Mouse (Mus musculus) v-Abl transformed pro-B cells (cell line): ENCODE data around the gene Fam178b.

Experiments
- in situ Hi-C, 2 experiments: fragments of 400-800 bp; cut with MboI; formaldehyde crosslinking; loops; one replicate each; pipeline ENCODE4 v1.15.1; 2025; ENCODE audit not compliant: unreplicated experiment in 2 of 2

The Fam178b gene

GRCm38 (mm10) chr1:36682620-36683355, at the start of gene Fam178b:
TSS of gene Fam178b (minus strand) at chr1:36683183.
- in situ Hi-C loops, result loop anchor here (10.0 to 25.0 kb wide), 2 partner anchors 138 to 320 kb away; partner anchors contain the start of genes Ankrd39 (in 2 of the 2), Fer1l5 (in 1 of the 2) and Kansl3 (in 1 of the 2)

- in situ Hi-C loops, result loop anchor here (5.0 to 25.0 kb wide), 2 partner anchors 37 to 1138 kb away; partner anchors contain the start of genes Lipt1 (in 1 of the 2) and Tsga10 (in 1 of the 2)
Observed at GRCm38 (mm10) chr1:36724057-36724431, 41.1 kb upstream of the Fam178b start.

DNA sequence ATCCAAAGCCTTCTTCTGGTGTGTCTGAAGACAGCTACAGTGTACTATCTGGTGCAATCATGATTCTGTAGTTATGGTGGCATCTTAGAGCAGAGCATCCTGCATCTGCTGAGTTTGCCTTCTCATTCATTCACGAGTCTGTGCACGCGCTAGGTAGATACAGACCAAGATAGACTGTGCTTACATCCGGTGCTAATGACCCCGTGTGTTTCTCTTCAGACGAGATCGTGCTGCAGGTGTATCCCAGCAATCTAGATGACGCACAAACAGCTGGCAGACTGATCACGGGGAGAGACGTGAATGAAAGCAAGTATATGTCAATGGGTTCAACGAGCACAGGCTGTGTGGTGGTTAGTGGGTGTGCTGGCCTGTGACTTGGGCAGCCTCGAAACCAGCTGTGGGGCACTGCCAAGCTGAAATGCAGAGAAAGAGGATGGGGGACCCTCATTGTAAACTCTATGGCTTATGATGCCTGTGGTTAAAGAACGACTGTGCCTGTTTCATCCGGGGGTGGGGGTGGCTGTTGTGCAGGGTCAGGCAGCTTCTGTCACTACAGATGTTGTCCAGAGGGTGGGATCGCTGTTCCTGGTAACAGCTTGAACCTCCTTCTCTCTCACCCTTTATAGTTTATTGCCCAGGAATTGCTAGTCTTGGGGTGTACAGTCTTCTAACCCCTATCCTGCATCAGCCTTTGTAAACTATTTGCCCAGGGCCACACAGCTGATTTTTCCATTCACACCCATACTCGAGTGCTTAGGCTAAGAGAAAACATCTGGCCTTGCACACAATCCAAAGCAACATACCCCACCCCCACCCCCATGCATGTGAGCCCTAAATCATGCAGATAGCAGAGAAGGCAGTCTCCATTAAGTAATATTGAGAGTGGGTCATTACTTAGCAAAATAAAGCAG, 40.4 kb upstream of the Fam178b start:
- in situ Hi-C loops, result loop anchor here (5.0 to 25.0 kb wide), 2 partner anchors 36 to 1139 kb away; partner anchors contain the start of genes Lipt1 (in 1 of the 2) and Tsga10 (in 1 of the 2)

GRCm38 (mm10) chr1:36718786-36719185, 35.8 kb upstream of the Fam178b start:
- in situ Hi-C loops, result loop anchor here in 1 of 2 experiments (25.0 kb wide), 1 partner anchor 1144 kb away; the partner anchor contains the start of genes Lipt1 and Tsga10

DNA sequence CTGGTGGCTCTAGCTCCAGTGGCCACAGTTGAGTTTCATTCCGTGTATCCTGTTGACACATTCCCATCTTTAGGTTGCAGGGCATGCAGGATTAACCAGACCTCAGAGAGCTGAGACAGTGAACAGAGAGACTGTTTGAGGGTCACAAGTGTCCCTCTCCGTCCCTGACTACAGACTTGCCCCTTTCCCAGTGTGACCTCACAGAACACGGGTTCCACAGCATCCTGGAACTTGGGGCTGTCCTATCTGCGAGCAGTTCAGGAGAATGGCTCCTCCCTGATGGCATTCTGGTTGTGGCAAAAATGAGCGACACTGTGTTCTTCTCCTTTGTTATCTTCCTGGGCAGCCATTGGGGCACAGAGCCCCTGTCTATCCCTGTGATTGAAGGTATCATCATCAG, 31.3 kb upstream of the Fam178b start, which contains the start of gene Actr1b:
TSS of gene Actr1b (minus strand) at position 112 of the 400 bp plus-strand sequence.
- in situ Hi-C loops, result loop anchor here in 1 of 2 experiments (25.0 kb wide), 1 partner anchor 1148 kb away; the partner anchor contains the start of genes Lipt1 and Tsga10

DNA sequence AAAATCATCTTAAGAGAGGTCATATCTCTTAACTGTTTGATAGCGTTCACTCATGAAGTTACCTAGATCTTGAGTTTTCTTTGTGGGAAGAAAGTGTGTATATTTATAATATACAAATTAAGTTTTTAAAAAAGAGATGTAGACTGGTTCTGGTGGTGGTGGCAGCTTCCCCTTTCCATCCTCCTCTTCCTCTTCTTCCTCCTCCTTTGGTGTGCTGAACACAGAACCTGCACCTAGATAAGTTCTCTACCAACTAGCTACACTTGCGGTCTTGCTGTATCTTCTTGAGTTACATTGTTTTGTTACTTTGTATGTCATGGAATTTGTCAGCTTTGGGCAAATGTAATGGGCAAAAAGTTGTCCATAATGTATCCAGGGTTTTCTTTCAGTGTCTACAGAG, 28.1 kb upstream of the Fam178b start:
- in situ Hi-C loops, result loop anchor here in 1 of 2 experiments (25.0 kb wide), 1 partner anchor 1151 kb away; the partner anchor contains the start of genes Lipt1 and Tsga10

DNA sequence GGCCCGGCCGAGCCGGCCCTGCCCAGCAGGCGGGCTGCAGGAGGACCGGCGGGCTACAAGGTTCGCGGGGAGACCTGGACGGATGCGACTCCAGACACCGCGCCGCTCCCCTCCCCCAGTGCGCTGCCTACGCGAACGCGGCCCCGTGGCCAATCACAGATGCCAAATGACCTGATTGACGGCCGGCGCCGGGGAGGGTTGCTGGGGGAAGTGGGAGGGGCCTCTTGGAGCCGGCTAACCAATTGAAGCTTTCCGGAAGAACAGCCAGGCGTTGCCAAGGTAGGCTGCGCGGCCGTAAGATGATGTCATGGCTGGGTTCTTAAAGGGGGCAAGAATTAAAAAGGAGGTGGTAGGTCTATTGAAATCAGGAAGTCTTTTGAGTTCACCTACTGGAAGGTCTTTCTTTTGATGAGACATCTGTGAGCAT, 26.9 kb upstream of the Fam178b start, which contains the start of gene 4933424G06Rik:
TSS of gene 4933424G06Rik (plus strand) at position 296 of the 427 bp plus-strand sequence.
- in situ Hi-C loops, result loop anchor here in 1 of 2 experiments (25.0 kb wide), 1 partner anchor 1152 kb away; the partner anchor contains the start of genes Lipt1 and Tsga10

- in situ Hi-C loops, result loop anchor here in 1 of 2 experiments (25.0 kb wide), 1 partner anchor 1153 kb away; the partner anchor contains the start of genes Lipt1 and Tsga10
Observed at GRCm38 (mm10) chr1:36709055-36709853, 26.3 kb upstream of the Fam178b start.

DNA sequence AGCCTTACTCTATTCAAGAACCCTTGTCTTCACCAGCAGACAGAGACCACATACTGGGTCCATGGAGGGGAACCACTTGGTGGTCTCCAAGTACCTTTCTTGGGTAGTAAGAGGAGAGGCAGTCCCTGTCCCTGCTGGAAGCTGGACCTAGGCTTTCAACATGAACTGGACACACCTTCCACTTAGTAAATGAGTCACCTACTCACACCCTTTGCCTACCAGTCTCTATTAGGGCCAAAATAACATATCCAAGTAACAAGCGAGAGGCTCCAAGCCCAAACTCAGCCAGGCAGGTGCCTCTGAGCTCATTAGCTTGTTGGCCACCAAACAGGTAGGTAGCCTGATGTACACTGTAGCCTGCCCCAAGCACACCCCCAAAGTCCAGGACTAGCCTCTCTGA, 25.6 kb upstream of the Fam178b start:
- in situ Hi-C loops, result loop anchor here in 1 of 2 experiments (25.0 kb wide), 1 partner anchor 1154 kb away; the partner anchor contains the start of genes Lipt1 and Tsga10

DNA sequence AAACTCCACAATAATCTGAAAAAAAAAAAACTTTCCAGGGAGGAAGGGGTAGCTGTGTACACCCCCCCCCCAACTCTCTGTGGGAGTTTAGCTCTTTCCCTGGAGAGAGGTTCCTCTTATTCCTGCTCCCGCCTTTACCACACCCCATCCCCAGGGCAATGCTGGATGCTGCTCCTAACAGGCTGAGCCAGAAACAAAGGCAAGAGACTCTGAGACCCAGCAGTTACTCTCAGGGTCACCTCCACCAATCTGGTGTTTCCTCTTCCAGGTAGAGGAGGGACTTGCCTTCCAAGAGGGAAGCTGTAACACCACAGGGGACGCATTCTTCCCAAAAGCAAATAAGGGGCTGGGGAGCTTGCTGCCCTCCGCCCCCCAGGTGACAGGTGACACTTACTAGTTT, 24.8 kb upstream of the Fam178b start:
- in situ Hi-C loops, result loop anchor here in 1 of 2 experiments (25.0 kb wide), 1 partner anchor 1155 kb away; the partner anchor contains the start of genes Lipt1 and Tsga10

- in situ Hi-C loops, result loop anchor here in 1 of 2 experiments (25.0 kb wide), 1 partner anchor 1155 kb away; the partner anchor contains the start of genes Lipt1 and Tsga10
Observed at GRCm38 (mm10) chr1:36707166-36707565, 24.2 kb upstream of the Fam178b start.

DNA sequence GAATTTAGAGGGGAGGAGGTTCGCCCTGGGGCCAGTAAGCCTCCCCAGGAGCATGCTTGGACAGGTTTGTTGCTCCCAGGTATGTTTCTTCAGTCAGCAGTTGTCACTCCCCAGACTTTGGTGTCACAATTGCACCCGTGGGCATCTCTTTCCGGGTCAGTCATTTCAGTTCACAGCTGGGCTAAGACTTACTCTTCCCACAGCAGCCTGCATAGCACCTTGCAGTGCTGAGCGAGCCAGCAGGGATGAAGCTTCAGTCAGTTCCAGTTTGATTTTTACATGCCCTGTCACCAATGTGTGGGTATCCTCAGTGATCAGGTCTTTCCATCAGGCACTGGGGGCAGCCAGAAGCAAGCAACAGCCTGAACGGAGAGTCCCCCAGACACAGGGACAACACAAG, 14.0 kb upstream of the Fam178b start:
- in situ Hi-C loops, result loop anchor here in 1 of 2 experiments (25.0 kb wide), 1 partner anchor 335 kb away; the partner anchor contains the start of genes Fer1l5 and Kansl3

DNA sequence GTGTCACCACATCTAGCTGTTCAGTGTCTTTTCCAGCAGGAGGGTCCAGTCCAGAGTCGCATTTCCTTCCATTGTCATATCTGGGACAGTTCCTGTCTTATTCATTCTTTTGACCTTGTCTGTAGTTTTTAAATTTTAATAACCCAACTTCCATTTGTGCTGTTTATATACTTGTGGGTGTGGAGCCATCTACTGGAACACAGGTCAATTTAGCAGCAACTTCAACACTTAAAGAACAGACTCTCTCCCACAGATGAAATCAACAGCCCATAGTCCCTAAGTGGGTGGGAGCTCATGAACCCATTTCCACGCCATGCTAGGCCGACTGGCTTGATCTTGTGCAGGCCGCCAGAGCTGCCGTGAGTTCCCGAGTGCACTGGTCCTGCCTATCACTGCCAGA, 13.4 kb upstream of the Fam178b start:
- in situ Hi-C loops, result loop anchor here in 1 of 2 experiments (25.0 kb wide), 1 partner anchor 334 kb away; the partner anchor contains the start of genes Fer1l5 and Kansl3

GRCm38 (mm10) chr1:36694871-36695270, 11.9 kb upstream of the Fam178b start:
- in situ Hi-C loops, result loop anchor here in 1 of 2 experiments (25.0 kb wide), 1 partner anchor 333 kb away; the partner anchor contains the start of genes Fer1l5 and Kansl3

GRCm38 (mm10) chr1:36691271-36692155, 8.5 kb upstream of the Fam178b start, which contains the start of gene Cox5b:
TSS of gene Cox5b (plus strand) at chr1:36691449.
- in situ Hi-C loops, result loop anchor here in 1 of 2 experiments (25.0 kb wide), 1 partner anchor 329 kb away; the partner anchor contains the start of genes Fer1l5 and Kansl3

DNA sequence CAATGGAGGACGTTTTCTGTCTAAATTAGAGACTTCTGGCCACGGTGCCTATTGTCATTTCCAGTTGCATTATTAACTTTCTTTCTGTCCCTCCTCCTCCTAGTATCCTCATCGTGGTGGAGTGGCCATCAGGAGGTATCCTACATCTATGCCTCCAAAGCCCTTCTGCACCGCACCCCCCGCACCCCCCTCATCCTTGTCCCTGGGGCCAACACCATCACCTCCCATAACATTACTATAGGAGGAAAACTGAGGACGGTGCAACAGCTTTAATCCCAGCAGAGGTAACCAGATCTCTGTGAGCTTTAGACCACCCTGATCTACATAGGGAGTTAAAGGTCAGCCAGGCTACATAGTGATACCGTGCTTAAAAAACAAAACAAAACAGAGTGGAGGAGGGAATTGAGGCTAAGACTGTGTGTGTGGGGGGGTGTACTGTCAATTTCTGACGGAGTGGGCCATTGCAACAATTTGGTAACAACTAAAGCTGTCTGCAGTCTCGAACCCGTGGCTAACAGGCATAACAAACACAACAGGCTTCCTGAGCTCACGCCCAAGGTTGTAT, 7.8 kb upstream of the Fam178b start:
- in situ Hi-C loops, result loop anchor here in 1 of 2 experiments (25.0 kb wide), 1 partner anchor 328 kb away; the partner anchor contains the start of genes Fer1l5 and Kansl3
